Mouse (Mus musculus) bone marrow macrophage, adult 2 months (primary cell): ENCODE measurements around the gene Slc8a1.

Source experiments
- CTCF ChIP-seq: IDR thresholded peaks from 2 replicates; pipeline ENCODE4 v1.5.1; 2012; ENCODE audit warnings: low read depth, mild to moderate bottlenecking, low read length, moderate library complexity
- POLR2A ChIP-seq: IDR thresholded peaks from 2 replicates; pipeline ENCODE4 v1.6.1; 2012; ENCODE audit warnings: mild to moderate bottlenecking, low read depth, low read length, borderline replicate concordance

- TF ChIP-seq CTCF (no peak), POLR2A (no peak)
These were observed at the start of gene Slc8a1 for GRCm38 (mm10) chr17:81738311-81738755.
